Mouse (Mus musculus) liver, embryonic 11.5 days (tissue): ENCODE measurements around the gene Gm49403. TPM values are rescaled to one million over a fixed set of nuclear protein-coding genes. Genes with fewer than 3 reads are reported as not detected.
A peak's percentile ranks its signal among the peaks of the same experiment; 100 is the strongest.
"Not testable (repeated sequence)": the region's sequence is repeated elsewhere in the genome, so short reads cannot be mapped to it uniquely, and the experiment has no call there.

Source experiments
- ATAC-seq: fragments of 200-750 bp; cut with Nextera tagmentation; replicated peaks from 2 replicates; pipeline ENCODE4 v1.8.0; 2017; ENCODE audit warnings: moderate number of reproducible peaks, mild to moderate bottlenecking, moderate TSS enrichment, moderate library complexity; ENCODE audit not compliant: low FRiP score
- DNase-seq: peaks from one replicate; pipeline ENCODE4 v3.0.0-alpha.2; 2017; ENCODE audit warnings: low spot score
- H3K27ac ChIP-seq: fragments of 300-500 bp; sonication (generic); 2 replicates; pipeline ENCODE4 v1.5.1; 2014; ENCODE audit warnings: mild to moderate bottlenecking, low read depth, low read length, control low read depth
- H3K27me3 ChIP-seq: fragments of 300-500 bp; sonication (generic); replicated peaks from 2 replicates; pipeline ENCODE4 v1.6.1; 2014; ENCODE audit warnings: low read length, mixed read lengths; ENCODE audit not compliant: control insufficient read depth, insufficient read depth
- H3K36me3 ChIP-seq: fragments of 300-500 bp; sonication (generic); 2 replicates; pipeline ENCODE4 v1.6.1; 2014; ENCODE audit warnings: mild to moderate bottlenecking, low read length, moderate library complexity, mixed read lengths; ENCODE audit not compliant: control insufficient read depth, insufficient read depth
- H3K4me1 ChIP-seq: fragments of 300-500 bp; sonication (generic); replicated peaks from 2 replicates; pipeline ENCODE4 v1.6.1; 2014; ENCODE audit warnings: low read length, mixed read lengths; ENCODE audit not compliant: control insufficient read depth, insufficient read depth
- H3K4me2 ChIP-seq: fragments of 300-500 bp; sonication (generic); 2 replicates; pipeline ENCODE4 v1.6.1; 2014; ENCODE audit warnings: mild to moderate bottlenecking, control low read depth, moderate library complexity
- H3K4me3 ChIP-seq: fragments of 300-500 bp; sonication (generic); 2 replicates; pipeline ENCODE4 v1.5.1; 2014; ENCODE audit warnings: low read depth, low read length, control low read depth
- H3K9ac ChIP-seq: fragments of 300-500 bp; sonication (generic); 2 replicates; pipeline ENCODE4 v1.6.1; 2014; ENCODE audit warnings: low read depth, low read length, control low read depth
- H3K9me3 ChIP-seq: fragments of 300-500 bp; sonication (generic); 2 replicates; pipeline ENCODE4 v1.6.1; 2016; ENCODE audit warnings: low read length, inconsistent platforms, mixed read lengths; ENCODE audit not compliant: control insufficient read depth
- WGBS: fragments of 180-500 bp; shearing (Covaris S2); extraction: QIAGEN DNeasy Blood & Tissue Kit; methylation state at CpG from one replicate; pipeline ENCODE4 v1.1.7; 2014; 5-methylcytosine and 5-hydroxymethylcytosine counted together
- polyA plus RNA-seq: library from polyadenylated mRNA; unstranded; fragments of >200 nt; fragmentation: Nextera tagmentation; extraction: Ambion mirVana; gene quantifications from 2 replicates; pipeline ENCODE4 v1.2.1, GENCODE M21; 2014

Gm49403 gene
- polyA plus RNA-seq, 1 experiment from 2014 or later = not detected

DNA sequence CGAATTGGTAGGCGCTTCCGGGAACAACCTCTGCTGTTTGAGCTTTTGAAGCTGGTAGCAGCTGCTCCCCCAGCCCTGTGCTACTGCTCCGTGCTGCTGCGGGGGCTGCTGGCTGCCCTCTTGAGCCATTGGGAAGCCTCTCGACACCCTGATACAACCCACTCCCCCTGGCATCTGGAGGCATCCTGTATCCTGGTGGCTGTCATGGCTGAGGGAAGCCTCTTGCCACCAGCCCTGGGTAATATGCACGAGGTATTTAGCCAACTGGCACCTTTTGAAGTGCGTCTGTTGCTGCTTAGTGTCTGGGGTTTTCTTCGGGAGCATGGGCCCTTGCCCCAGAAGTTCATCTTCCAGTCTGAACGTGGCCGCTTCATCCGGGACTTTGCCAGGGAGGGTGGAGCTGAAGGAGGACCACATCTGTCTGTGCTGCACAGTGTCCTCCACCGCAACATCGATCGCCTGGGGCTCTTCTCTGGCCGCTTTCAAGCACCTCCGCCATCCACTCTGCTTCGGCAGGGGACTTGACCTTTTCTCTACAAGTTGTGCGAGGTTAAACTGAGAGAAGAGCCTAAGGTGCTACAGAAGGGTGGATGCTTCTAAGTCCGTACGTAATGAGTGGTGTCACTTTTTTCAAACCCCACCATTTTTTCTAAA is 13.6 kb downstream of the Gm49403 start:
- Histone ChIP-seq H3K4me3 (peak overlapping the region; percentile 98), H3K27ac (peak overlapping the region; percentile 86), H3K4me2 (peak overlapping the region; percentile 87), H3K36me3 (peaks cover 15% of the 10 kb centered on the region; the same call in 1 of the 2 replicates), H3K9ac (peak overlapping the region; percentile 58), H3K4me1 (peaks cover 25% of the 10 kb centered on the region)
- H3K27me3 ChIP-seq, DNase-seq, H3K9me3 ChIP-seq: not testable (repeated sequence)
- WGBS = 35% methylated on average over 21 of the region's 21 CpGs
- peak; percentile 25 for ATAC-seq

DNA sequence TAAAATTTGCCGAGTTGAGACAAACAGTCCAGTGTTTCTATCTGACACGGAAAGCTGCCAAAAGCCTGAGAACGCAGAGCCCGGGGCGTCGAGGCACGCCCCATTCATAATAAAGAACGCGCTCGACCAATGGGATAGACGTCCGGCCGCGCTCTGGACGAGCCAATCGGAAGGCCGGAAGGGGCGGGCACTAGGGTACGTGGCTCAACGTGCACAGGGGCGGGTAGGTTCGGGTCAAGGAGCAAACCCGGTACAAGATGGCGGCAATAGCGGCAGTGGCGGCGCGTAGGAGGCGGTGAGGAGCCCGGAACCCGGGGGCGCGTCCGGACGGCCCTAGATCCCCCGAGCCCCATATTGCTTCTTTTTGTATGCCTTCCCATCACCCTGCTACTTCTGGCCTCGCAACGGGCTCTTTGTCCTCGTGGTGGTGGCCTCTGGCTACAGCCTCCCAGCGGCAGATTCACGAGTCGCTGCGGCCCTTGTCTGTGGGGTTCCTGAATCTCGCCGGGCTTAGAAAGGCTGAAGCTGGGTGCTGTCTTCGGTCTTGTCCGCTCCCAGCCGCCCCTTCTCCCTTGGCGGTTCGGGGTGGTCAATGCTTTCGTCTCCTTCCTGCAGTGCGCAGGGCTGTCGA is 14.2 kb downstream of the Gm49403 start, which contains the start of gene Ganab:
TSS of gene Ganab (plus strand) at position 207 of the 631 bp plus-strand sequence.
- Histone ChIP-seq H3K9ac (peak within 1 kb of the TSS; percentile 97), H3K4me2 (peak within 1 kb of the TSS; percentile 87), H3K9me3 (no peaks in the 10 kb centered on the region), H3K4me3 (peak within 1 kb of the TSS; percentile 98), H3K4me1 (peaks cover 25% of the 10 kb centered on the region), H3K36me3 (peaks cover 16% of the 10 kb centered on the region; the same call in 1 of the 2 replicates), H3K27ac (peak within 1 kb of the TSS; percentile 93), H3K27me3 (no peaks in the 10 kb centered on the region)
- DNase-seq (peak; percentile 95), ATAC-seq (peak; percentile 98)
- under 1% methylated on average over 53 of the region's 53 CpGs for WGBS

DNA sequence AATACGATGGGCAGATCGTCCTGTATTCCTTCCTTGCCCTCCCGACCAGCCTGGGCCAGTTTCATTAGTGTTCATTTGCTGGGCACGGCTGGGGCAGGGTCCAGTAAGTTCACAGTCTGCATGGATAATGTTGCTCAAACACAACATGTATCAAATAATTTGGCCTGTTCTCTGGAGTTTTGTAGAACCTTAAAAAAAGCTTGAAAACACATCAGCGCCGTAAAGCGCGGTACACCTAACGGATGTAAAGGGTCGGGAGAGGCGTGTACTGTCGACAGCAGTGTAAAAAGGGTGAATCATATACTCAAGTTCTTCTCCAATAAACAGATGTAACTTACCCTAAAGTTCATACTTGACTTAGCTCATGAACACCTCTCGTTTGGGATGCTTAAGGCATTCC is 14.8 kb downstream of the Gm49403 start:
- peak overlapping the region; percentile 93 for H3K27ac ChIP-seq
- peak overlapping the region; percentile 97 for H3K9ac ChIP-seq
- H3K4me3 ChIP-seq = peak overlapping the region; percentile 98
- peak overlapping the region; percentile 87 for H3K4me2 ChIP-seq
- DNase-seq (no peak), ATAC-seq (peak; percentile 3; the same call in 1 of the 2 replicates)
- H3K27me3 ChIP-seq = no peaks in the 10 kb centered on the region
- H3K4me1 ChIP-seq = peaks cover 25% of the 10 kb centered on the region
- no peaks in the 10 kb centered on the region for H3K9me3 ChIP-seq
- WGBS = 7% methylated on average over 13 of the region's 13 CpGs
- H3K36me3 ChIP-seq = peaks cover 20% of the 10 kb centered on the region; the same call in 1 of the 2 replicates

DNA sequence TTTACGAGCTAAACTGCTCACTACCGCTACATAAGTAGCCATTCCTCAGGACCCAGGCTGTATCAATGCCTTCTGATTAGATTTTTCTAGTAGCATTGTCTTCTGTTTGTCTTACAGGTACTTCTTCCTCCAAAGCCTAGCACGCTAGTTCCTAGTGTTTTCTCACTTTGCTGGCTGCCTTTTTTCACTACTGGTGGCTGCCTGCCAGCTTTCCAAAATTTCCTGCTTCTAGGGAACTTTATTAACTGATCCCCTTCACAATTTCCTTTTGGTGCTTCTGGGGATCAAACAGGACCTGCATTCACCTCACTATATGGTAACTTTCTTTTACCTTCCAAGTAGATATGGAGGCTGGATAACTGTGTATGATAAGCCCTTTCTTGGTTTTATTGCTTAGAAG is 15.3 kb downstream of the Gm49403 start:
- no peaks in the 10 kb centered on the region for H3K27me3 ChIP-seq
- H3K4me2 ChIP-seq = peak overlapping the region; percentile 87
- H3K4me1 ChIP-seq = peaks cover 25% of the 10 kb centered on the region
- H3K27ac ChIP-seq = no peak overlapping the region
- H3K9me3 ChIP-seq = no peaks in the 10 kb centered on the region
- DNase-seq (no peak), ATAC-seq (no peak)
- H3K36me3 ChIP-seq = peaks cover 20% of the 10 kb centered on the region; the same call in 1 of the 2 replicates
- 41% methylated on average over 3 of the region's 3 CpGs for WGBS
- peak overlapping the region; percentile 98 for H3K4me3 ChIP-seq
- H3K9ac ChIP-seq = peak overlapping the region; percentile 97

DNA sequence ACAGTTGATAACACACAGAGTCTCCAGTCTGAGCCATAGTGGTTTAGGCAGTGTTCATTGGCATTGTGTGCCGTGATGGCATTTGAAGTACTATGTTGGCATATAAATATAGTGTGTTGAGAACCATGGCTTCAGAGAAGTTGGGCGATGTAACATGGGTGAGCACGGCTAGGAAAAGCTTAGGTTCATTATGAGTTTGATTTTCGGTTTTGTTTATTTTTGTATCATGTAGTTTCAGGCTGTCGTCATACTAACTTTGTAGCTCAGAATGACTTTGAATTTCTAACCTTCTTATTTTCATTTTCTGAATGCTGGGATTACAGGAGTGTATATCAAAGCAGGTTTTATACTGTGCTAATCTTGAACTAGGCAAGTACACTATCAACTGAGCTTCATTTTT is 19.7 kb downstream of the Gm49403 start:
- Histone ChIP-seq H3K4me3 (no peak overlapping the region), H3K9me3 (no peaks in the 10 kb centered on the region), H3K9ac (no peak overlapping the region), H3K4me2 (no peak overlapping the region), H3K4me1 (peaks cover 8% of the 10 kb centered on the region), H3K27me3 (no peaks in the 10 kb centered on the region), H3K27ac (no peak overlapping the region), H3K36me3 (peaks cover 45% of the 10 kb centered on the region)
- WGBS = 96% methylated on average over 5 of the region's 5 CpGs
- DNase-seq = no peak
- ATAC-seq = no peak

DNA sequence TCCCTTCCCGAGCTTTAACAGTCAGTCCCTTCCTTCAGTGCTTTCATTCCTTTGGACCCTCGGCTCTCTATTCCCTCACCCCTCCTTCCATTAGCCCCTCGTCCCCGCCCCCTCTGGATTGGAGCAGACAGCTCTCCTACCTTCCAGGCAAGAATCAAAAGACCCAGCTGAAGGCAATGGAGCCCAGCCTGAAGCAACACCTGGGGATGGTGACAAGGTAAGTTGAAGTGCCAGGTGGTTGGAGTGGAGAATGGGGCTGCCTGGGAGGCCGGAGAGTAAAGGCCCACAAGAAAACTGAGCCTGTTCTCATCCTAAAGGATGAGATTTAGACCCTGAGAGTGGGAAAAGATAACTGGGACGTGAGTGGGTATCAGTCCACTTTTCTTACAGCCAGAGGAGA is 24.8 kb downstream of the Gm49403 start:
- Histone ChIP-seq H3K4me1 (no peaks in the 10 kb centered on the region), H3K9ac (no peak overlapping the region), H3K4me3 (0 out of 2 replicates have a peak overlapping the region, but pooled peaks have one; percentile 5), H3K27ac (no peak overlapping the region), H3K9me3 (no peaks in the 10 kb centered on the region), H3K36me3 (peaks cover 81% of the 10 kb centered on the region), H3K27me3 (no peaks in the 10 kb centered on the region), H3K4me2 (no peak overlapping the region)
- ATAC-seq (no peak), DNase-seq (no peak)
- WGBS = 86% methylated on average over 6 of the region's 6 CpGs

DNA sequence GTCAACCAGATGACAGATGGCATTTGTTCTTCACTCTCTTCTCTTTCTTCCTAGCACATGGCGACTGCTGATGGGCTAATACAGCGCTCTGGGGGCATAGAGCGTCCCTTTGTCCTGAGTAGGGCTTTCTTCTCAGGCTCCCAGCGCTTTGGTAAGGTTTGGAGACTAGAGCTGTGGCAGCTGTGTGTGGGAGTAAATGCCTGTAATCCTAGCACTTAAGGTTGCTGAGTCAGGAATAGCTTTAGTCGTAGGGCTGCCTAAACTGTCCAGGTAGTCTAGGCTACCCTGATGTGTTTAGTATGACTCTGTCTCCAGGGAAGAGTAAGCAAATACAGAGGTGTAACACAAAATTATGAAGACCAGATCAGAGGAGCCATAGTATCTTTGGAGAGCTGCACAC is 28.1 kb downstream of the Gm49403 start:
- H3K27ac ChIP-seq = no peak overlapping the region
- DNase-seq (no peak), ATAC-seq (no peak)
- no peaks in the 10 kb centered on the region for H3K27me3 ChIP-seq
- H3K4me3 ChIP-seq = no peak overlapping the region
- no peaks in the 10 kb centered on the region for H3K4me1 ChIP-seq
- 94% methylated on average over 5 of the region's 5 CpGs for WGBS
- H3K9ac ChIP-seq = no peak overlapping the region
- no peak overlapping the region for H3K4me2 ChIP-seq
- no peaks in the 10 kb centered on the region for H3K9me3 ChIP-seq
- peaks cover 92% of the 10 kb centered on the region for H3K36me3 ChIP-seq

DNA sequence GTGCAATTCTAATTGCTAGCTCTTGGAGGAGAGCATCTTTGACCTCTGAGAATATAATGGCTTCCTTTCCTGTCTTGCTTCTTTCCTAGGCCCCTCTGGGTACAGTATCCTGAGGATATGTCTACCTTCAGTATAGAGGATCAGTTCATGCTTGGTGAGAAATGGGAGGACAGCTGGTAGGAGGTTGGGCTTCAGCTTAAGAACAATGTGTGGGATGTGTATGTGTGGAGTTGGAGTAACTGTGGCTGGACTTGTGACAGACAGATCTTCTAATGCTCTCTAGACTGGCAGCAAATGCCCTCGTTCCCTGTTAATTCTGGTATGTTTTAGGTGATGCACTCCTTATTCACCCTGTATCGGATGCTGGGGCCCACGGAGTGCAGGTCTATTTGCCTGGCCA is 30.5 kb downstream of the Gm49403 start:
- WGBS = 91% methylated on average over 3 of the region's 3 CpGs
- no peaks in the 10 kb centered on the region for H3K27me3 ChIP-seq
- H3K27ac ChIP-seq = no peak overlapping the region
- no peak overlapping the region for H3K4me3 ChIP-seq
- no peak overlapping the region for H3K4me2 ChIP-seq
- H3K4me1 ChIP-seq = no peaks in the 10 kb centered on the region
- DNase-seq (no peak), ATAC-seq (no peak)
- H3K9me3 ChIP-seq = no peaks in the 10 kb centered on the region
- peaks cover 70% of the 10 kb centered on the region for H3K36me3 ChIP-seq
- no peak overlapping the region for H3K9ac ChIP-seq

DNA sequence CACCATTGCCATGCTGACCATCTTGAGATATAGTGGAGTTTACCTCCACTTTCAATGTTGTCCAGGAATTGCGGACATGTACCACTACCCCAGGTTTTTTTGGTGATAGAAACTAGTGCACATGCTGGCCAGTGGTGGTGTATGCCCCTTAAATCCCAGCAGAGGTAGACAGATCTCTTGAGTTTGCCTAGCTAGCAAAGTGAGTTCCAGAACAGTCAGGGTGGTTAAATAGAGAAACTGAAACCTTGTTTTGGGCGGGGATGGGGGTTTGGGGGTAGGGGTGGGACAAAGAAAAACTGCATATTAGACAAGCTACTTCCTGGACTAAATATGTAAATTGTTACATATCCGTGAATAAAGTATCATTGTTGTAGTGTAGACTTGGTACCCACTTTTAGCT is 35.3 kb downstream of the Gm49403 start:
- Histone ChIP-seq H3K27me3 (no peaks in the 10 kb centered on the region), H3K9ac (no peak overlapping the region), H3K4me1 (peaks cover 15% of the 10 kb centered on the region), H3K9me3 (no peaks in the 10 kb centered on the region), H3K36me3 (peaks cover 29% of the 10 kb centered on the region), H3K4me3 (no peak overlapping the region), H3K27ac (no peak overlapping the region), H3K4me2 (no peak overlapping the region)
- DNase-seq (no peak), ATAC-seq (no peak)
- WGBS = 77% methylated on average over 3 of the region's 3 CpGs
